Mouse (Mus musculus) right cerebral cortex, postnatal 4 days (tissue): ENCODE measurements around the gene Fam193b.

ENCODE experiments used
- DNase-seq: peaks from one replicate; pipeline ENCODE4 v3.0.0-alpha.2; 2022

The Fam193b gene

GRCm38 (mm10) chr13:55494883-55495621 lies 75.9 kb downstream of the Fam193b start:
- DNase-seq, result no peak

GRCm38 (mm10) chr13:55494257-55494656 lies 76.7 kb downstream of the Fam193b start:
- DNase-seq, result no peak
